Mouse (Mus musculus) megakaryocyte, embryonic 14.5 days (primary cell): ENCODE data around the gene Nudc.

Experiments
- FLI1 ChIP-seq: IDR thresholded peaks from 2 replicates; pipeline ENCODE4 v1.6.1; 2012; ENCODE audit warnings: low read length, inconsistent platforms, mixed read lengths
- GATA1 ChIP-seq: IDR thresholded peaks from 3 replicates; pipeline ENCODE4 v1.6.1; 2012; ENCODE audit warnings: mixed read lengths, low read length, inconsistent platforms, borderline replicate concordance

- TF ChIP-seq FLI1 (no peak), GATA1 (no peak)
These were observed 39.2 kb downstream of the Nudc start for GRCm38 (mm10) chr4:133506573-133506972.
